Mouse (Mus musculus) B cell, adult 2 months (primary cell): ENCODE measurements around the gene Phf2.

Experiments used
- DNase-seq, 2 experiments: peaks; one replicate each; pipeline ENCODE4 v3.0.0; 2022

The Phf2 gene

DNA sequence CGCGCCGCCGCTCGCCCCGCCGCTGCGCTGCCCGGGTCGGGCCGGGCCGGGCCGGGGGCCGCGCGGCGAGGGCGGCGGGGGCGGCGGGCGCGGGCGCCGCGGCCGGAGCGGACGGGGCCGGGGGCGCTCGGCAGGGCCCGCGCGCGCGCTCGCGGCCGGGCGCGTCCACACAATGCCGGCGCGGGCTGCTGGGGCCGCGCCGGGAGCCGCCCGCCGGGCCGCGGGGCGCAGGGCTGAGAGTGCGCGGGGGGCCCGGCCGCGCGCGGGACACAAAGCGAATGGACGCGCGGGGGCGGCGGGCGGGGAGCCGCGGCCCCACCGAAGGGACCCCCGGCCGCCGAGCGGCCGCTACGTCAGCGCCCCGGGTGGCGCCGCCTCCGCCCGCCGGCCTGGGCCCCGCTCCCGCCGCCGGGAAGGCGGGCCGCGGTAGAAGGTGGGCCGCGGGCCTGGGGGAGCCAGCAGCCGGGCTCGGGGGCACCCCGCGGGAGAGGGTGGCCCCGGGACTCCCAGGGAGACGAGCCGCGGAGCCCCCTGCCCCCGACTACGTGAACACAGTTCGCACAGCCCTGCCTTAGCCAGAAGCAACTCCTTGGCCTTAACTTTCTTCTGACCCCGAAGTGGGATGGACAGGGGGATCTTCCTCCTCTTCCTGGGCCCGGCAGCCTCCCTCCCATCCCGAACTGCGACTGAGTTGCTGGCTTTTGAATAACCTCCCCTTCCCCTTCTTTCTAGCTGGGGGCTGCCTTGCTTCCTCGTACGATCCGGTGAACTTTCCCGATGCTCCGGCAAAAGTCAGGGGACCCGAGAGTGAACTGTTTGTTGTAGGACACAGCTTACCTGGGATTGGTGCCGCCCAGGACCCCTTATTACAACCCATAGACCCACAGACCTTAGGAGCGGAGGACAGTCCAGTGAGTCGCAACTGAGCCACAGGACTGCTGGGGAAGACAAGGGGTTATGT, at the start of gene Phf2:
TSS of gene Phf2 (minus strand) at position 349 of the 961 bp plus-strand sequence.
- DNase-seq = peak; percentile 48 to 57

DNA sequence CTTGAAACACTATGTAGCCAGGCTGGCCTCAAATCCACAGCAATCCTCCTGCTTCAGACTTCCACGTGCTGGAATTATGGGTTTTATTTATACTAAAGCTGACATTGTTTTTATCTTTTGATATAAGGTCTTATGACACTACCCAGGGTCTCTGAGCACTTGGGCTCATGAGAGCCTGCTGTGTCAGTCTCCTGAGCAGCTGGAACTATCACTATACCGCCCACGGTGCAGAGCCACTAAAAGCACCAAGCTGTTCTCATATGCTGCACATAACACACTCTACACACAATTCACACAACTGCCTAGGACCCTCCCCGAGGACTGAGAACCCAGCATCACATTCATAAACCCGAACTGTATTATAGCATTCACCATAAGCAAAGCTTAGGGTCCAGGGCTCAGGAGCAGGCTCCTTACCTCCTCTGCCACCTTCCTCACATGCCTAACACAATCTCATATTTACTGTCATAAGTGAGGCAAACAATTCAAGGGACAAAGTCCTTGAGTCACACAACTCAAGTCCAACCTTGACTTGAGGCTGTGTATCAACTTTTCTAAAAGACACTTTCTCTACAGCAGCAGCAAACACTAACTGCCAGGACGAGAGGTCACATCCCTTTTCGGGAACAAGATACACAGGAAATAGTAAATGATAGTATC, 49.0 kb upstream of the Phf2 start:
- DNase-seq = no peak

DNA sequence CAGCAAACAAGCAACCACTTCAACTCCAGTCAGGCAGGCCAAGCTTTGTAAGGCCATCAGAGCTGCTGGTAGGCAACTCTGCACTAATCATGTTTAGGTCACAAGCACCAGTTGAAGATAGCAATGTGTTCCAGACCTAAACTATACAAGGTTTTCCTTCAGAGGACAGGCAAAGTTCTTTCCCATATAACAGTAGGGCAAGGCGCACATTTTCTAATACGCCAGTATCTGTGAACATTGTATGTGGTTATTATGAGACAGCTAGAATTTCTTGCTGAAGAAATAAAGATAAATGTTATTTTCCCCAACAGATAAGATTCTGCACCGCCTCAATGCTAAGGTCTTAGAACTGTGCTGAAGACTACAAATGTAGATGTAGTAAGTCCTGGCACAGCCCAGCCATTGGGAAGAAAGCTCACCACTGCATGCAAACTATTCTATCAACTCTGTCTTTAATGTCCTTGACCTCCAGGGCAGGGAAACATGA, 46.2 kb upstream of the Phf2 start:
- no peak for DNase-seq

DNA sequence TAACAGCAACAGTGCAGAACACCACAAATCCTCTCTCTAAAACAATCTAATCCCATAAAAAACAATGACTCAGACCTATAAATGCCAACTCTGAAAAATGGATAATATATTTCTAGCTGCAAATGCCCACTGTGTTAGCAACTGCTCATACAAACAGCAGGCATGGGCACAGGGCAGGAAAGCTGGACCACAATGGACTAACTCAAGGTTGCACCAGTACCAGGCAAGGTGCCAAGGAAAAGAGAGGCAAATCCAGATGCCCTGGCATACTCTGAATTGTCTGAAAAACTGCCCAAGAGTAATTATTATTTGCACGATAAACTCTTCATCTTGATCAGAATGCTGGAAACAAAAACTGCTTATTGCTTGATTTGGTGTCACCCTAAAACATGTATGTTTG, 42.8 kb upstream of the Phf2 start:
- no peak for DNase-seq

DNA sequence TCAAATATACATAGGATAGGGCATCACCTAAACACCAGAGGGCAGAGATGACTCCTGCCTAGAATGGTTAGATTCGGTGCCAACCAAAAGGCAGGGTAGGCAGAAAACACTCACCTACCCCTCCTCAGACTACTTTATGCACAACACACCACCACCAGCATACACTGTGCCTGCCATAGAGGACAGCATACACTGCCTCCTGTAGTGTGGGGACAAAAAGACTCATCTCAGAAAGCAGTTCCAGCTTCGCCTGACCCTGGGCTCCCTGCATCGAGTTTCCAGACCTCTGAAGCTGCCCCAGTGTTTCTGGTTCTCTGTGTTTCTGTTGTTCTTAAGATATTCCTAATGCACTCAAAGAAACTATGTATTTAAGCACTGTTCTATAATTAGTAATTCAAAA, 42.2 kb upstream of the Phf2 start:
- no peak for DNase-seq

GRCm38 (mm10) chr13:48911426-48911825, 40.5 kb upstream of the Phf2 start:
- DNase-seq = no peak

DNA sequence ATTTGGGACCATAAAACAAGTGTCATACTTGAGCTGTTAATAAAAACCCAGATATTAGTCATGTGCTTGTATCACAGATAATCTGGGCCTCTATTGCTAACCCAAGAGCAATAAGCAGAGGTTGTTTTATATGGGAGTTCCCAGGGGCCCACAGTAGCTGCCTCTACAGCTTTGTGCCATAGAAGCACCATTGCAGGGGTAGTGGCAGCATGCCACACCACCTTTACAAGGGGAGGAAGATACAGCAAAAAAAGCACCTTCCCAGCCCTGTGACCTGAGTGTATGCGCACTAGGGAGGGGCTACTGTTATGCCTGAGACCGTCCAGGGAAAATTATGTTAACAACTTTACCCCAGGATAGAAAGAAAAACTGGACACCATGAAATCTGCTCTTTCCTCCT, 34.5 kb upstream of the Phf2 start:
- no peak for DNase-seq

DNA sequence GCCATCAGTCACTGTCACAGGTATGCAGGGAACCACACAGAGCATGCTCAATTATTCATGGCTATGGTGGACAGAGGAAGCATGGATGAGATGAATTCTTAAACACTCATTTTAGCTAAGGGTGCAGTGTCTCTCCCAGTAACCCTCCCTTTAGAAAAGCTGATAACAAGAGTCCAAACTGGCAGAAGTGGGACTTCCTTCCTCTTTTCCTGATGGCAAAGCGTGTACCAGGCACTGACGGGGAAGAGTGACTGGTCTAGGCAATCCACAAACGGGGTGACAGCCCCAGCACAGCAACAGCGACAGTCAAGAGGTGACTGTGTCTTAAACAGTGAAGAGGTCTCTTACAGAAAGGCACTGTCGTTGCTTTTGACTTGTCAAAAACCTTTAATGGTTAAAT, 24.5 kb upstream of the Phf2 start:
- DNase-seq = no peak

DNA sequence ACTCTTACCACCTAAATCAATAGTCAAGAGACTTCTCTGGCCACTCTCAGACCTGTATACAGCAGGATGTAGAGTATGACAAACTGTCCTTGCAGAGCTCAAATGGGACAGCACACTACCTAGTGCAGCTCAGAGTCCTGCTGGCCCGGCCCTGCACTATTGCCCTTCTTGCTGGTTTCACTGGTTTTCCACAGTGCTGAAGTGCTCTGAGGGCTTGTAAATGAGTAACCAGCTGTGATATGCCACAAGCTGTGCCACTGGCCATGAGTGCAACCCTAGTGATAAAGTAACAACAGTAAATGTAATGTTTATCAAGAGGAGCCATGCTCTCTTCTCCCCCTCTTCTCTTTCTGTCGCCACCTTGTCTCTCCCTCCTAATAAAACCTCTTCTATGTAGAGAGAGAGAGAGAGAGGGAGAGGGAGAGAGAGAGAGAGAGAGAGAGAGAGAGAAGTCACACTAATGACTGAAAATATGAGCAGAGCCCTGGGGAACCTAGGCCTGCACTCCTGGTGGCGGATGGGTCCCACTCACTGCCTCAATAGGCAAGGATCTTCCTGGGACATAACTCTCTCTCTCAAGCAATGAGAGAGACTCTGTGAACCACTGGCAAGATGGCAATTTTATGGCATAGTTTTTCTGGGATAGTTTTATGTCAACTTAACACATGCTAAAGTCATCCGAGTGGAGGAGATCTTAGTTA, 19.5 kb upstream of the Phf2 start:
- no peak for DNase-seq

DNA sequence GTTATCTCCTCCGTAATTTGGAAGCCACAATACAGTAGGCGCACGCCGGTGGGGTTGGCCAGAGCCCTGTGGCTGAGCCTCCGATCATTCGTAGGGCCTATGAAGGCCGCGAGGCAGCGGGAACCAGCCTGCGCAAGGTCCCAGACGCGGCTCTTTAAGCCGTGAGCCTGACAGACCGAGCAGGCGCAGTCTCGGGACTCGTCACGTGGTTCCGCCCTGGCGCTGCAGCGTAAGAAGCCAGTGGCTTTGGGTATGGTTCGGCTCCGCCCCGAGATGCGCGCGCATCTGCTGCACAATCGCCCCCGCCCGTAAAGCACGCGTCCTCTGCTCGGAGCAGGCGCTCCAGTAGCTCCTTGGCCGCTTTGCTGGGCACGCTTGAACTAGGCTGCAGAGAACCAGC, 7.6 kb upstream of the Phf2 start:
- DNase-seq = peak; percentile 98

GRCm38 (mm10) chr13:48877805-48878204, 6.9 kb upstream of the Phf2 start:
- no peak for DNase-seq

GRCm38 (mm10) chr13:48872726-48873125, 1.8 kb upstream of the Phf2 start:
- DNase-seq = no peak

DNA sequence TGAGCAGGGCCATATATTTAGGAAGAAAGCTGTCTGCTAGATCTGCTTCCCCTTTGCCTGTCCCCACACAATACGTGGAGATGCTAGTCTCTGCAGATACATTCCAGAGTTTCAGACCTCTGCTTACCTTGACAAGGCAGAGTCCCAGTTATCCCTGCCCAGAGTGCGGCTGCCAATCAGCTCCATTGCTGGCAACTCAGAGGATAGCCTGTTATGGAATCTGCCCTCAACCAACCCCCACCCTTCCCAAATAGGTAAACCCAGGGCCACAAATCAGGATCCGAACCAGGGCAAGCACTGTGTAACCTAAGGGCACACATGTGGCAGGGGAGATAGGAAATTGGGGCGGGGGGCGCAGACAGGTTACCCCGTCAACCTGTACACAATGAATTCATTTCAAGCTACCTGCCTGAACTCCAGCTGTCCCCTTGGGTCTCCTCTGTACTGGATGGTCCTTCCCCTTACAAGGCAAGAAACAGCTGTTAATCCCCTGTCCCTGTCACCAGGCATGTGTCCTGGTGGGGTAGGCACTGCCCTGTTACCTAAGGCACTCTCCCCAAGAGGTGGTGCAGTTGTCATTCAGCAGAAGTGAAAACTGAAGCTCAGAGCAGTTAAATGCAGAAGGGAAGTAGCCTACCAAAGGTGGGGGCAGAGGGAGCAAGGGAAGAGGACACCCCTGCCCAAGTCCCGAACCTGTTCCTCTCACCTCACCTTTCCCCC, 1.1 kb upstream of the Phf2 start:
- DNase-seq = peak; percentile 65 to 73

GRCm38 (mm10) chr13:48869950-48870770, 759 bp downstream of the Phf2 start:
- peak; percentile 62 to 70 for DNase-seq

GRCm38 (mm10) chr13:48869600-48869949, 1.3 kb downstream of the Phf2 start:
- DNase-seq = no peak

DNA sequence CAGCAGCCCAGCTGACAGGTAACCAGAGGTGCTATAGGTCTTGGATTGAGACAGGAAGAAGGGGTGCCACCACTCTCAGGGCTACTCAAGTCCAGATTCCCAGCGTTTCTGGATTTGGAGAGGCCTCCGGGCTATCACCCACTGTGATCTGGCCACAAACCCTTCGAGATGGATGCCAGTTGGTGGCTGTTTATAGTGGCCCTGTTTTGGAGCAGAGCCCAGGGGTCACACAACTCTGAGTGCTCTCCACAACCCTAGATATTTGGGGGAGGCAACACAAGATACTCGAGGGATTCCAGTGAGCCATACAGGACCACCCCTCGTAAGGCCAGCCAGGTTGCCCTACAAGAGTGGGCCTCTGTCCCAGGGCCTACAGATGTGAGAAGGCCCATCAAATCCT, 1.8 kb downstream of the Phf2 start:
- DNase-seq = no peak

DNA sequence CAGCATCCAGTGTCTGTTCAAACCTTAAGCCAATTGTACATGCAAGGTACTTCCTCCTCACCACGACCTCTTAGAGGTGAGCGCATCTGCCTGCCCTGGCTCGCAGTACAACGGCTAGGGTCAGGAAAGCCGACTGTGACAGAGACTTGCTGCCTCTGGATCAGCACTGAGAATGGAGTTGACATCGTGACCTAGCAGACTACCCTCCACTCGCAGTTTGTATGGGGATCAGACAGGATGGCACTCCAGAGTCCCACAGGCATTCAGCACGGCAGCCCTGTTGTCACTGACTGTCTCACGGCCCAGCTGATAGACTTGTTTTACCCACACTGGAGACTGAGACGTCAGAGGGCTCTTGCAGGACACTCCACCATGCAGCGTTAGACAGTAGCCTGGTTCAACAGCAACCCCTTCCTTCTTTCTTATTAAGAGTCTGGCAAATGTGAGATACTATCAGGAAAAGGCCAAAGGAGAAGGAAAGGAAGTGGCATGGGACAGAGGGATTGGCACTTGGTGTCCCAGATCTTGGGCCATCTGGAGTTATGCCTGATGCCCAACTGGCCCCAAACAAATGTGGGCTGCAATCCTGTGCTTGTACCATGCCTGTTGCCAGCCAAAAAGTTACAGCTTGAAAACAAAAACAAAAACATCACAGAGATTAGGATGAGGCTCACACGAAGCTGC, 6.1 kb downstream of the Phf2 start:
- DNase-seq = peak in 1 of 2 experiments; percentile 34

- no peak for DNase-seq
These were observed 7.4 kb downstream of the Phf2 start for GRCm38 (mm10) chr13:48863556-48863955.

GRCm38 (mm10) chr13:48861913-48862312, 9.0 kb downstream of the Phf2 start:
- DNase-seq = no peak

GRCm38 (mm10) chr13:48858779-48859178, 12.1 kb downstream of the Phf2 start:
- DNase-seq = no peak

DNA sequence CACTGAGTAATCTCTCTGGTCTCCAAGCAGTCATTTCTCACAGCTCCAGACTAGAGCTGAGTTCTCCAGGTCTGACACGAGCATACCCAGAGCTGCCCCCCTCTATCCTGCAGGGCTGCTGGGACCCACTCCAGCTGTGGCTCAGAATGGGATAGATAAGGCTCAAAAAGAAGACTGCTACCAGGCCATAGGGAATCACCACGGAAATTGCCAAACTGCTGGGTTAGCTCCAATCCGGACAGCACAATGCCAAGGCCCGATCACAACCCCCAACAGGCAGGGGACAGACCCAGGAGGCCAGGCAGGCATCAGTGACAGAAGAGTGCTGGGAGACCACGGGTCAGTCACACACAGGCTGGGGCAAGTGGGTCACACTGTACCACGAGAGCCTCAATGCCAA, 12.9 kb downstream of the Phf2 start:
- DNase-seq = no peak
